Mouse (Mus musculus) spleen, postnatal 0 days (tissue): ENCODE data around the gene Trip6. TPM values are rescaled to one million over a fixed set of nuclear protein-coding genes. Genes with fewer than 3 reads are reported as not detected.

Experiments used
- polyA plus RNA-seq: library from polyadenylated mRNA; unstranded; fragments of >200 nt; fragmentation: Nextera tagmentation; extraction: Ambion mirVana; gene quantifications from 2 replicates; pipeline ENCODE4 v1.2.1, GENCODE M21; 2015

Gene Trip6
- polyA plus RNA-seq: 15.6 and 21.3 TPM in 2 replicates

GRCm38 (mm10) chr5:137314193-137315083, at the start of gene Trip6:
Gene Trip6, minus strand, starts transcription at chr5:137314404.

GRCm38 (mm10) chr5:137349384-137350204, 35.4 kb upstream of the Trip6 start, which contains the start of gene Ephb4:
Gene Ephb4, plus strand, starts transcription at chr5:137350109.

GRCm38 (mm10) chr5:137333512-137334174, 19.4 kb upstream of the Trip6 start, which contains the start of gene Slc12a9:
Gene Slc12a9, minus strand, starts transcription at chr5:137333597.

GRCm38 (mm10) chr5:137307071-137307912, 6.9 kb downstream of the Trip6 start, which contains the start of gene Srrt:
Gene Srrt, minus strand, starts transcription at chr5:137307674.

GRCm38 (mm10) chr5:137293839-137294743, 20.1 kb downstream of the Trip6 start, which contains the start of gene Ufsp1:
Gene Ufsp1, plus strand, starts transcription at chr5:137294629.

GRCm38 (mm10) chr5:137287032-137287952, 26.9 kb downstream of the Trip6 start, which contains the start of gene Ache:
Gene Ache, plus strand, starts transcription at chr5:137287519.

Other genes starting within 250 kb of the Trip6 start
- 0.06 TPM in 2 replicates for gene Serpine1, start 242.1 kb downstream of the Trip6 start, polyA plus RNA-seq
- 15.6 and 17.3 TPM in 2 replicates for gene Trim56, start 198.2 kb downstream of the Trip6 start, polyA plus RNA-seq
- not detected in 2 replicates for gene Muc3, start 165.1 kb downstream of the Trip6 start, polyA plus RNA-seq
- gene Muc3a, start 102.0 kb downstream of the Trip6 start, polyA plus RNA-seq: 0.11 and 0.23 TPM in 2 replicates
- gene Ache, start 26.9 kb downstream of the Trip6 start, polyA plus RNA-seq: 18.3 and 18.7 TPM in 2 replicates
- gene Ufsp1, start 19.8 kb downstream of the Trip6 start, polyA plus RNA-seq: 10.3 and 10.7 TPM in 2 replicates
- 69.0 and 72.3 TPM in 2 replicates for gene Srrt, start 6.7 kb downstream of the Trip6 start, polyA plus RNA-seq
- gene Slc12a9, start 19.2 kb upstream of the Trip6 start, polyA plus RNA-seq: 6.2 and 9.9 TPM in 2 replicates
- gene Ephb4, start 35.7 kb upstream of the Trip6 start, polyA plus RNA-seq: 5.6 and 8.0 TPM in 2 replicates
- gene Zan, start 162.7 kb upstream of the Trip6 start, polyA plus RNA-seq: 0.06 and 0.15 TPM in 2 replicates
- gene Pop7, start 188.1 kb upstream of the Trip6 start, polyA plus RNA-seq: 44.1 and 45.5 TPM in 2 replicates
- 9.3 and 10.5 TPM in 2 replicates for gene Gigyf1, start 204.1 kb upstream of the Trip6 start, polyA plus RNA-seq
- gene Epo, start 218.8 kb upstream of the Trip6 start, polyA plus RNA-seq: not detected in 2 replicates
- 296 and 329 TPM in 2 replicates for gene Gnb2, start 219.1 kb upstream of the Trip6 start, polyA plus RNA-seq
- not detected in 2 replicates for gene Actl6b, start 239.1 kb upstream of the Trip6 start, polyA plus RNA-seq